Mouse (Mus musculus): Measurements from ENCODE around the gene Zfp800. TPM values are rescaled to one million over a fixed set of nuclear protein-coding genes. Genes with fewer than 3 reads are reported as not detected.

The Zfp800 gene
- polyA plus RNA-seq, 1 experiment from 2014 or later: 19.2 TPM

DNA sequence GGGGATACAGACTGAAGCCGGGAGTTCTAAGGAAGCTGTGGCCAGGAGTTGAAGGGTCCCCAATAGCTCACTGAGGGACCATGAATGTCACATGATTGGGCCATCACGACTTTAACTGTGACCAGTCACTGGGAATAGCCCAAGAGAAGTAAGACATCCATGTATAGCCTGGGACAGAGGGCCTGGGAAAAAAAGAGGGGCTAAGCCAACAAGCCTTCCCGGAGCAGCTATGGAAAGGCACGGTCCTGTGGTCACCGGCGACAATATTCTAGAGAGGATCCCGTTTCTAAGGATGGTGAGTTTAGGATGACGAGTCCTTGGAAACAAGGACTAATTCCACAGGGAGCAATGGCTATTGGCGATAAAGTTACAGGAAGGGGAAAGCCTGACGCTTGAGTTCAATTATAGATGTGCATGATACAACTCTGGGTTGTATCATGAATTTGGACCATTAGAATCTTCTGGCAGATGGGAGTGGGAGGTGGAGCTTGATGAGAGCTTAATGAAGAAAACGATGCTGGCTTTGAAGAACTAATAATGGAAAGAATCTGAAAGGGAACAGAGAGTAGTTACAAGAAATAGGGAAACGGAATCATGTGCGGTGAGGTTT, 183.0 kb downstream of the Zfp800 start:
- Histone ChIP-seq H3K27me3 (replicated peaks; ENCODE audit: control insufficient read depth, insufficient read depth, low read length) (no peaks in the 10 kb centered on the region), H3K4me2 (replicated peaks; ENCODE audit: low read depth) (peak overlapping the region; percentile 96), H3K4me1 (replicated peaks; ENCODE audit: control insufficient read depth, insufficient read depth, low read length) (no peaks in the 10 kb centered on the region), H3K4me3 (ENCODE audit: low read depth, low read length) (peak overlapping the region; percentile 63), H3K9me3 (ENCODE audit: control insufficient read depth) (no peaks in the 10 kb centered on the region), H3K27ac (ENCODE audit: low read depth, low read length) (no peak overlapping the region), H3K36me3 (ENCODE audit: control insufficient read depth, insufficient read depth) (no peaks in the 10 kb centered on the region), H3K9ac (ENCODE audit: low read depth, low read length) (peak overlapping the region; percentile 59)
- WGBS: 47% methylated on average over 13 of the region's 13 CpGs
- no peak for ATAC-seq
- TF ChIP-seq CTCF (IDR thresholded peaks at IDR 0.05; ENCODE audit: low read depth): no peak

GRCm38 (mm10) chr6:28203454-28203853, 194.4 kb downstream of the Zfp800 start:
- 52% methylated on average over 4 of the region's 4 CpGs for WGBS
- no peak for ATAC-seq

DNA sequence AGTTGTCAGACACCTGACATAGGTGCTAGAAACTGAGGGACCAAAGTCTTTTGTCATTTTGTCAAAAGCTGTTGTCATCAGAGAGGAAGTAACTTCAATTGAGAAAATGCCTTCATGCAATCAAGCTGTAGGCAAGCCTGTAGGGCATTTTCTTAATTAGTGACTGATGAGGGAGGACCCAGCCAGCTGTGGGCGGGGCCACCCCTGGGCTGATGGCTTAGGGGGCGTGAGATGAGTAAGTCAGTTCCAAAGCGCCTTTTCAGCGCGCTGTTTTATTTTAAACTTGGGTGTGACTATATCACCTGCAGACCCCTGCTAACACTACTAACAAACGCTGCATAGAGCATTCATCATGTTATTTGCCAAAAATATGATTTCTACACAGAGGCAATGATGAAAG, 195.0 kb downstream of the Zfp800 start:
- H3K27ac ChIP-seq (ENCODE audit: low read depth, low read length): no peak overlapping the region
- no peak overlapping the region for H3K4me3 ChIP-seq (ENCODE audit: low read depth, low read length)
- no peaks in the 10 kb centered on the region for H3K9me3 ChIP-seq (ENCODE audit: control insufficient read depth)
- H3K4me2 ChIP-seq (replicated peaks; ENCODE audit: low read depth): no peak overlapping the region
- no peaks in the 10 kb centered on the region for H3K36me3 ChIP-seq (ENCODE audit: control insufficient read depth, insufficient read depth)
- WGBS: 51% methylated on average over 6 of the region's 6 CpGs
- no peaks in the 10 kb centered on the region for H3K27me3 ChIP-seq (replicated peaks; ENCODE audit: control insufficient read depth, insufficient read depth, low read length)
- no peak for TF ChIP-seq CTCF (IDR thresholded peaks at IDR 0.05; ENCODE audit: low read depth)
- H3K9ac ChIP-seq (ENCODE audit: low read depth, low read length): no peak overlapping the region
- H3K4me1 ChIP-seq (replicated peaks; ENCODE audit: control insufficient read depth, insufficient read depth, low read length): no peaks in the 10 kb centered on the region
- no peak for ATAC-seq

More at GRCm38 (mm10) chr6:28203454-28203853, 194.4 kb downstream of the Zfp800 start:
- no peak overlapping the region for H3K4me2 ChIP-seq (replicated peaks; ENCODE audit: low read depth)
- H3K9ac ChIP-seq (ENCODE audit: low read depth, low read length): no peak overlapping the region
- no peak overlapping the region for H3K27ac ChIP-seq (ENCODE audit: low read depth, low read length)
- no peaks in the 10 kb centered on the region for H3K27me3 ChIP-seq (replicated peaks; ENCODE audit: control insufficient read depth, insufficient read depth, low read length)
- H3K4me1 ChIP-seq (replicated peaks; ENCODE audit: control insufficient read depth, insufficient read depth, low read length): no peaks in the 10 kb centered on the region
- no peak for TF ChIP-seq CTCF (IDR thresholded peaks at IDR 0.05; ENCODE audit: low read depth)
- H3K9me3 ChIP-seq (ENCODE audit: control insufficient read depth): no peaks in the 10 kb centered on the region
- H3K4me3 ChIP-seq (ENCODE audit: low read depth, low read length): no peak overlapping the region
- no peaks in the 10 kb centered on the region for H3K36me3 ChIP-seq (ENCODE audit: control insufficient read depth, insufficient read depth)

- ATAC-seq: no peak
- H3K4me3 ChIP-seq (ENCODE audit: low read depth, low read length): no peak overlapping the region
- no peak overlapping the region for H3K27ac ChIP-seq (ENCODE audit: low read depth, low read length)
- 67% methylated on average over 2 of the region's 2 CpGs for WGBS
- H3K4me1 ChIP-seq (replicated peaks; ENCODE audit: control insufficient read depth, insufficient read depth, low read length): no peaks in the 10 kb centered on the region
- TF ChIP-seq CTCF (IDR thresholded peaks at IDR 0.05; ENCODE audit: low read depth): no peak
- H3K4me2 ChIP-seq (replicated peaks; ENCODE audit: low read depth): no peak overlapping the region
- H3K36me3 ChIP-seq (ENCODE audit: control insufficient read depth, insufficient read depth): no peaks in the 10 kb centered on the region
- no peaks in the 10 kb centered on the region for H3K9me3 ChIP-seq (ENCODE audit: control insufficient read depth)
- no peak overlapping the region for H3K9ac ChIP-seq (ENCODE audit: low read depth, low read length)
- no peaks in the 10 kb centered on the region for H3K27me3 ChIP-seq (replicated peaks; ENCODE audit: control insufficient read depth, insufficient read depth, low read length)
Observed at GRCm38 (mm10) chr6:28193901-28194300, 203.9 kb downstream of the Zfp800 start.

DNA sequence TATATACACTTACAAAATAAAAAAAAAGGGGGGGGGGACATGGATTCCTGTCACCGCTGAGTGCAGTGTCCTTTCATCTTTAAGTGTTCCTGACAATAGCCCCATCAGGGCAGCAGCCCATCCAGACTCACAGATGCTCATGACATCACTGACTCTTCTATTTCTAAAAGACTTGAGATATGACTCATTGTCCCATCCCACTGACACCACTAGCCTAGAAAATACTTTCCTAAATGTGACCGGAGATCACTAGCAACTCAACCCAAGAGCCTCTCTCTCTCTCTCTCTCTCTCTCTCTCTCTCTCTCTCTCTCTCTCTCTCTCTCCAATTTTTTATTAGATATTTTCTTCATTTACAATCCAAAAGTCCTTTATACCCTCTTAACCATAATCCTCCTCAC, 205.9 kb downstream of the Zfp800 start:
- 86% methylated on average over 2 of the region's 2 CpGs for WGBS
- Histone ChIP-seq H3K36me3 (ENCODE audit: control insufficient read depth, insufficient read depth) (no peaks in the 10 kb centered on the region), H3K4me2 (replicated peaks; ENCODE audit: low read depth) (no peak overlapping the region), H3K27me3 (replicated peaks; ENCODE audit: control insufficient read depth, insufficient read depth, low read length) (no peaks in the 10 kb centered on the region), H3K4me3 (ENCODE audit: low read depth, low read length) (no peak overlapping the region), H3K9ac (ENCODE audit: low read depth, low read length) (no peak overlapping the region), H3K4me1 (replicated peaks; ENCODE audit: control insufficient read depth, insufficient read depth, low read length) (no peaks in the 10 kb centered on the region), H3K27ac (ENCODE audit: low read depth, low read length) (no peak overlapping the region), H3K9me3 (ENCODE audit: control insufficient read depth) (no peaks in the 10 kb centered on the region)
- no peak for ATAC-seq
- TF ChIP-seq CTCF (IDR thresholded peaks at IDR 0.05; ENCODE audit: low read depth): no peak

Other genes starting within 250 kb of the Zfp800 start
- gene Arf5, start 25.6 kb upstream of the Zfp800 start, polyA plus RNA-seq (2015; fragmentation: Nextera tagmentation; extraction: Ambion mirVana): 289 and 307 TPM in 2 replicates
- not detected in 2 replicates for gene Fscn3, start 29.8 kb upstream of the Zfp800 start, polyA plus RNA-seq (2015; fragmentation: Nextera tagmentation; extraction: Ambion mirVana)
- 5.3 and 6.8 TPM in 2 replicates for gene Gcc1, start 30.4 kb upstream of the Zfp800 start, polyA plus RNA-seq (2015; fragmentation: Nextera tagmentation; extraction: Ambion mirVana)
- 0.37 and 1.3 TPM in 2 replicates for gene Pax4, start 51.3 kb upstream of the Zfp800 start, polyA plus RNA-seq (2015; fragmentation: Nextera tagmentation; extraction: Ambion mirVana)
- gene Snd1, start 77.1 kb upstream of the Zfp800 start, polyA plus RNA-seq (2015; fragmentation: Nextera tagmentation; extraction: Ambion mirVana): 39.4 and 41.8 TPM in 2 replicates

Measured in intestine, postnatal 0 days (tissue).